Mouse (Mus musculus): ENCODE data around the gene Cdhr4.

The Cdhr4 gene

GRCm38 (mm10) chr9:107992197-107992596 is at the start of gene Cdhr4:
Cdhr4 (plus strand) TSS chr9:107992497.
- no peak for DNase-seq (ENCODE audit: low spot score)

- DNase-seq (ENCODE audit: low spot score) = no peak
Measured at GRCm38 (mm10) chr9:107947241-107948194, 44.8 kb upstream of the Cdhr4 start.

GRCm38 (mm10) chr9:107949184-107949921 is 42.9 kb upstream of the Cdhr4 start:
- DNase-seq (ENCODE audit: low spot score) = no peak

- DNase-seq (ENCODE audit: low spot score) = no peak
Measured at GRCm38 (mm10) chr9:107949922-107950235, 42.4 kb upstream of the Cdhr4 start, which contains the start of gene Traip. Traip (plus strand) TSS chr9:107950136.

GRCm38 (mm10) chr9:107950460-107951355 is 41.6 kb upstream of the Cdhr4 start:
- peak; percentile 88 for DNase-seq (ENCODE audit: low spot score)

- no peak for DNase-seq (ENCODE audit: low spot score)
Measured at GRCm38 (mm10) chr9:107955613-107956289, 36.5 kb upstream of the Cdhr4 start.

- DNase-seq (ENCODE audit: low spot score) = no peak
Measured at GRCm38 (mm10) chr9:107957141-107957540, 35.2 kb upstream of the Cdhr4 start.

GRCm38 (mm10) chr9:107959896-107960295 is 32.4 kb upstream of the Cdhr4 start:
- DNase-seq (ENCODE audit: low spot score) = no peak

GRCm38 (mm10) chr9:107960928-107961327 is 31.4 kb upstream of the Cdhr4 start:
- DNase-seq (ENCODE audit: low spot score) = no peak

- no peak for DNase-seq (ENCODE audit: low spot score)
Measured at GRCm38 (mm10) chr9:107961351-107961762, 30.9 kb upstream of the Cdhr4 start.

GRCm38 (mm10) chr9:107961881-107962280 is 30.4 kb upstream of the Cdhr4 start:
- DNase-seq (ENCODE audit: low spot score) = no peak

GRCm38 (mm10) chr9:107962916-107963315 is 29.4 kb upstream of the Cdhr4 start:
- no peak for DNase-seq (ENCODE audit: low spot score)

- peak; percentile 80 for DNase-seq (ENCODE audit: low spot score)
Measured at GRCm38 (mm10) chr9:107963700-107964099, 28.6 kb upstream of the Cdhr4 start.

GRCm38 (mm10) chr9:107964681-107965080 is 27.6 kb upstream of the Cdhr4 start:
- DNase-seq (ENCODE audit: low spot score) = no peak

GRCm38 (mm10) chr9:107966676-107967075 is 25.6 kb upstream of the Cdhr4 start:
- no peak for DNase-seq (ENCODE audit: low spot score)

GRCm38 (mm10) chr9:107967437-107967836 is 24.9 kb upstream of the Cdhr4 start:
- DNase-seq (ENCODE audit: low spot score) = no peak

- no peak for DNase-seq (ENCODE audit: low spot score)
Measured at GRCm38 (mm10) chr9:107968531-107968930, 23.8 kb upstream of the Cdhr4 start.

- no peak for DNase-seq (ENCODE audit: low spot score)
Measured at GRCm38 (mm10) chr9:107970311-107970710, 22.0 kb upstream of the Cdhr4 start.

- DNase-seq (ENCODE audit: low spot score) = no peak
Measured at GRCm38 (mm10) chr9:107971690-107972541, 20.4 kb upstream of the Cdhr4 start.

- DNase-seq (ENCODE audit: low spot score) = no peak
Measured at GRCm38 (mm10) chr9:107974491-107975171, 17.7 kb upstream of the Cdhr4 start.

Data from ovary, postnatal 36 days (tissue).